Mouse (Mus musculus) olfactory bulb, adult 2 months (tissue): ENCODE measurements around the gene Arhgap6.

Source experiments
- CTCF ChIP-seq: fragments of 200-500 bp; IDR thresholded peaks from 2 replicates; pipeline ENCODE4 v1.5.1; 2012; ENCODE audit warnings: low read depth, mild to moderate bottlenecking, low read length, moderate library complexity; ENCODE audit not compliant: insufficient read depth
- POLR2A ChIP-seq: fragments of 200-500 bp; IDR thresholded peaks from 2 replicates; pipeline ENCODE4 v1.6.1; 2012; ENCODE audit warnings: mild to moderate bottlenecking, low read depth, low read length, moderate library complexity; ENCODE audit not compliant: insufficient read depth

DNA sequence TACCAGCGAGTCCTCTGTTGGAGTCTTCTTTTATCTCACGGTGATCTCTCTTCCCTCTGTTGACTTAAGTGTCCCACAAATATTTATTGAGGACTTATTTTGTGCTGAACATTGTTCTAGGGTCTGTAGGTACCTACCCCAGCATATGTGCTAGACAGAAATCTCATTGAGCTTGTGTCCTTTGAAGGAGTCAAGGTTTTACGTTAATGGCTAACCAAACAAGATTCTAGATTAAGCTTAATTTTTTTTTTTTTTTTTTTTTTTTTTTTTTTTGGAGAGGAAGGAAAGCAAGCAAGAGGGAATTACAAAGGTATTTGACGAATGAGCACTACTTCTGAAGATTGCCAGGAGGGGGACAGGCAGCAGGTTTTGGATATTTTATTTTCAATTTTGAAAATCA is 242.5 kb downstream of the Arhgap6 start:
- TF ChIP-seq CTCF: no peak
- no peak for TF ChIP-seq POLR2A
